Mouse (Mus musculus): ENCODE results near the gene Kirrel2.

- TF ChIP-seq POLR2A (IDR thresholded peaks at IDR 0.05; ENCODE audit: low read depth, low read length) (no peak), CTCF (IDR thresholded peaks at IDR 0.05; ENCODE audit: extremely low read depth, insufficient read length, insufficient replicate concordance, low read depth, low read length) (no peak)
Observed at GRCm38 (mm10) chr7:30474999-30475398, 17.5 kb upstream of the Kirrel2 start.
